Mouse (Mus musculus): ENCODE results near the gene Rufy3. TPM values are rescaled to one million over a fixed set of nuclear protein-coding genes. Genes with fewer than 3 reads are reported as not detected.

The Rufy3 gene
- polyA plus RNA-seq, 1 experiment: 4.9 TPM

- H3K4me2 ChIP-seq (ENCODE audit: low read depth): no peak overlapping the region
- TF ChIP-seq USF1 (IDR thresholded peaks at IDR 0.05; ENCODE audit: low read depth) (no peak), TCF12 (IDR thresholded peaks at IDR 0.05; ENCODE audit: insufficient read depth, poor library complexity, severe bottlenecking) (no peak), POLR2AphosphoS2 (IDR thresholded peaks at IDR 0.05; ENCODE audit: insufficient read length, low read depth) (no peak), MYOD1 (IDR thresholded peaks at IDR 0.05; ENCODE audit: control insufficient read depth in 1 of 3, insufficient read length in 2 of 3, low read depth in 2 of 3) (no peak), POLR2A (IDR thresholded peaks at IDR 0.05; ENCODE audit: insufficient read length, low read depth) (no peak), MYOG (IDR thresholded peaks at IDR 0.05; ENCODE audit: control insufficient read depth in 1 of 3, insufficient read depth in 1 of 3, insufficient read length in 2 of 3, low read depth in 2 of 3) (no peak), REST (IDR thresholded peaks at IDR 0.05; ENCODE audit: insufficient read depth, insufficient read length) (no peak), MAX (IDR thresholded peaks at IDR 0.05; ENCODE audit: low read depth) (no peak), CEBPB (IDR thresholded peaks at IDR 0.05; ENCODE audit: insufficient read depth, poor library complexity, severe bottlenecking) (no peak), E2F4 (IDR thresholded peaks at IDR 0.05; ENCODE audit: insufficient read depth) (no peak), TCF3 (IDR thresholded peaks at IDR 0.05; ENCODE audit: insufficient read length, low read depth) (no peak), SRF (IDR thresholded peaks at IDR 0.05; ENCODE audit: control insufficient read depth, insufficient read length, low read depth) (no peak)
- H3K36me3 ChIP-seq (ENCODE audit: control insufficient read depth, insufficient read depth): peaks cover 5% of the 10 kb centered on the region
These were observed 64.3 kb downstream of the Rufy3 start for GRCm38 (mm10) chr5:88629125-88629524.

GRCm38 (mm10) chr5:88629987-88630386, 65.1 kb downstream of the Rufy3 start:
- Histone ChIP-seq H3K27me3 (ENCODE audit: control insufficient read depth, insufficient read depth, insufficient read length) (no peaks in the 10 kb centered on the region), H3ac (ENCODE audit: control insufficient read depth, insufficient read length) (no peak overlapping the region), H3K79me2 (ENCODE audit: control insufficient read depth, insufficient read depth) (no peaks in the 10 kb centered on the region), H3K36me3 (ENCODE audit: control insufficient read depth, insufficient read depth) (peaks cover 5% of the 10 kb centered on the region), H3K4me3 (no peak overlapping the region), H3K4me2 (ENCODE audit: low read depth) (no peak overlapping the region)
- TF ChIP-seq REST (IDR thresholded peaks at IDR 0.05; ENCODE audit: insufficient read depth, insufficient read length) (no peak), POLR2AphosphoS2 (IDR thresholded peaks at IDR 0.05; ENCODE audit: insufficient read length, low read depth) (no peak), USF1 (IDR thresholded peaks at IDR 0.05; ENCODE audit: low read depth) (no peak), SRF (IDR thresholded peaks at IDR 0.05; ENCODE audit: control insufficient read depth, insufficient read length, low read depth) (no peak), MYOD1 (IDR thresholded peaks at IDR 0.05; ENCODE audit: control insufficient read depth in 1 of 3, insufficient read length in 2 of 3, low read depth in 2 of 3) (no peak), POLR2A (IDR thresholded peaks at IDR 0.05; ENCODE audit: insufficient read length, low read depth) (no peak), MYOG (IDR thresholded peaks at IDR 0.05; ENCODE audit: control insufficient read depth in 1 of 3, insufficient read depth in 1 of 3, insufficient read length in 2 of 3, low read depth in 2 of 3) (no peak), CEBPB (IDR thresholded peaks at IDR 0.05; ENCODE audit: insufficient read depth, poor library complexity, severe bottlenecking) (no peak), TCF12 (IDR thresholded peaks at IDR 0.05; ENCODE audit: insufficient read depth, poor library complexity, severe bottlenecking) (no peak), TCF3 (IDR thresholded peaks at IDR 0.05; ENCODE audit: insufficient read length, low read depth) (no peak)

More at GRCm38 (mm10) chr5:88629125-88629524, 64.3 kb downstream of the Rufy3 start:
- Histone ChIP-seq H3ac (ENCODE audit: control insufficient read depth, insufficient read length) (no peak overlapping the region), H3K4me3 (no peak overlapping the region), H3K79me2 (ENCODE audit: control insufficient read depth, insufficient read depth) (no peaks in the 10 kb centered on the region), H3K27me3 (ENCODE audit: control insufficient read depth, insufficient read depth, insufficient read length) (no peaks in the 10 kb centered on the region)

- no peak for TF ChIP-seq USF1 (IDR thresholded peaks at IDR 0.05; ENCODE audit: low read depth)
- no peak for TF ChIP-seq POLR2A (IDR thresholded peaks at IDR 0.05; ENCODE audit: insufficient read length, low read depth)
- TF ChIP-seq SRF (IDR thresholded peaks at IDR 0.05; ENCODE audit: control insufficient read depth, insufficient read length, low read depth): no peak
- TF ChIP-seq CEBPB (IDR thresholded peaks at IDR 0.05; ENCODE audit: insufficient read depth, poor library complexity, severe bottlenecking): no peak
- no peak overlapping the region for H3ac ChIP-seq (ENCODE audit: control insufficient read depth, insufficient read length)
- peaks cover 5% of the 10 kb centered on the region for H3K36me3 ChIP-seq (ENCODE audit: control insufficient read depth, insufficient read depth)
These were observed 66.0 kb downstream of the Rufy3 start for GRCm38 (mm10) chr5:88630883-88631282.

GRCm38 (mm10) chr5:88631545-88631944, 66.7 kb downstream of the Rufy3 start:
- H3K36me3 ChIP-seq (ENCODE audit: control insufficient read depth, insufficient read depth): peaks cover 5% of the 10 kb centered on the region
- no peak for TF ChIP-seq TCF12 (IDR thresholded peaks at IDR 0.05; ENCODE audit: insufficient read depth, poor library complexity, severe bottlenecking)
- TF ChIP-seq CEBPB (IDR thresholded peaks at IDR 0.05; ENCODE audit: insufficient read depth, poor library complexity, severe bottlenecking): no peak
- no peak for TF ChIP-seq USF1 (IDR thresholded peaks at IDR 0.05; ENCODE audit: low read depth)
- TF ChIP-seq E2F4 (IDR thresholded peaks at IDR 0.05; ENCODE audit: insufficient read depth): no peak
- no peak for TF ChIP-seq REST (IDR thresholded peaks at IDR 0.05; ENCODE audit: insufficient read depth, insufficient read length)
- no peak for TF ChIP-seq POLR2AphosphoS2 (IDR thresholded peaks at IDR 0.05; ENCODE audit: insufficient read length, low read depth)
- TF ChIP-seq MYOG (IDR thresholded peaks at IDR 0.05; ENCODE audit: control insufficient read depth in 1 of 3, insufficient read depth in 1 of 3, insufficient read length in 2 of 3, low read depth in 2 of 3): no peak
- TF ChIP-seq TCF3 (IDR thresholded peaks at IDR 0.05; ENCODE audit: insufficient read length, low read depth): no peak
- no peak for TF ChIP-seq SRF (IDR thresholded peaks at IDR 0.05; ENCODE audit: control insufficient read depth, insufficient read length, low read depth)
- no peak for TF ChIP-seq POLR2A (IDR thresholded peaks at IDR 0.05; ENCODE audit: insufficient read length, low read depth)
- TF ChIP-seq MYOD1 (IDR thresholded peaks at IDR 0.05; ENCODE audit: control insufficient read depth in 1 of 3, insufficient read length in 2 of 3, low read depth in 2 of 3): no peak
- TF ChIP-seq MAX (IDR thresholded peaks at IDR 0.05; ENCODE audit: low read depth): no peak
- H3K4me3 ChIP-seq: no peak overlapping the region
- H3K4me2 ChIP-seq (ENCODE audit: low read depth): no peak overlapping the region
- no peaks in the 10 kb centered on the region for H3K27me3 ChIP-seq (ENCODE audit: control insufficient read depth, insufficient read depth, insufficient read length)
- H3K79me2 ChIP-seq (ENCODE audit: control insufficient read depth, insufficient read depth): no peaks in the 10 kb centered on the region
- H3ac ChIP-seq (ENCODE audit: control insufficient read depth, insufficient read length): no peak overlapping the region

More at GRCm38 (mm10) chr5:88630883-88631282, 66.0 kb downstream of the Rufy3 start:
- Histone ChIP-seq H3K4me2 (ENCODE audit: low read depth) (no peak overlapping the region), H3K27me3 (ENCODE audit: control insufficient read depth, insufficient read depth, insufficient read length) (no peaks in the 10 kb centered on the region), H3K79me2 (ENCODE audit: control insufficient read depth, insufficient read depth) (no peaks in the 10 kb centered on the region), H3K4me3 (no peak overlapping the region)

- Histone ChIP-seq H3K27me3 (ENCODE audit: control insufficient read depth, insufficient read depth, insufficient read length) (no peaks in the 10 kb centered on the region), H3K36me3 (ENCODE audit: control insufficient read depth, insufficient read depth) (peaks cover 12% of the 10 kb centered on the region), H3K4me2 (ENCODE audit: low read depth) (no peak overlapping the region), H3K4me3 (no peak overlapping the region), H3ac (ENCODE audit: control insufficient read depth, insufficient read length) (no peak overlapping the region), H3K79me2 (ENCODE audit: control insufficient read depth, insufficient read depth) (no peaks in the 10 kb centered on the region)
- TF ChIP-seq REST (IDR thresholded peaks at IDR 0.05; ENCODE audit: insufficient read depth, insufficient read length) (no peak), TCF12 (IDR thresholded peaks at IDR 0.05; ENCODE audit: insufficient read depth, poor library complexity, severe bottlenecking) (no peak), MYOD1 (IDR thresholded peaks at IDR 0.05; ENCODE audit: control insufficient read depth in 1 of 3, insufficient read length in 2 of 3, low read depth in 2 of 3) (no peak)
These were observed 67.6 kb downstream of the Rufy3 start for GRCm38 (mm10) chr5:88632463-88632862.

Measured in myocyte (in vitro differentiated cells).